Mouse (Mus musculus) stomach, postnatal 0 days (tissue): Measurements from ENCODE around the gene Tlr8.

Experiments used
- CTCF ChIP-seq: IDR thresholded peaks from 2 replicates; pipeline ENCODE4 v1.5.1; 2016; ENCODE audit warnings: antibody characterized with exemption, low read depth, mild to moderate bottlenecking, moderate library complexity
- EP300 ChIP-seq: optimal IDR thresholded peaks from 2 replicates; pipeline ENCODE3; 2016; ENCODE audit warnings: antibody characterized with exemption

DNA sequence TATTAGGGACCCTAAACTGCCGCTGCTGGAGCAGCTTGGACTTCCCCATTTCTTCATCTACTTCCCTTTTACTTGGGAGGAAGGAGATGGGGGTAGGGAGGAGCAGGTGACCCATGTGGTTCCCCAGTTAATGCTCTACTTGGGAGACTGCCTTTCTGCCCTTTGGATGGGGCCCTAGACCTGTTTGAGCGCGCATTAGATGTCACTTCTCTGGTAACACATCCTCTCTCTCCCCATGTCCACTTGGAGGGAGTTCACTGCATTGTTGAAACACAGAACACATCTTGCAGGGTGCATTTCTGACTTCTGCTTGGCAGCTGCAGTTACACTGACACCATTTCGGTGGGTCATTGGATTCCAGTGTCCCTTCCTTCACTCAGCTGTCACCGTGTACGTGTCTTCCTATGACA is 53.8 kb downstream of the Tlr8 start:
- no peak for TF ChIP-seq CTCF
- TF ChIP-seq EP300: no peak
